Mouse (Mus musculus): ENCODE results near the gene Dctpp1.
A peak's percentile ranks its signal among the peaks of the same experiment; 100 is the strongest.
"Not testable (repeated sequence)": the region's sequence is repeated elsewhere in the genome, so short reads cannot be mapped to it uniquely, and the experiment has no call there.

The Dctpp1 gene

DNA sequence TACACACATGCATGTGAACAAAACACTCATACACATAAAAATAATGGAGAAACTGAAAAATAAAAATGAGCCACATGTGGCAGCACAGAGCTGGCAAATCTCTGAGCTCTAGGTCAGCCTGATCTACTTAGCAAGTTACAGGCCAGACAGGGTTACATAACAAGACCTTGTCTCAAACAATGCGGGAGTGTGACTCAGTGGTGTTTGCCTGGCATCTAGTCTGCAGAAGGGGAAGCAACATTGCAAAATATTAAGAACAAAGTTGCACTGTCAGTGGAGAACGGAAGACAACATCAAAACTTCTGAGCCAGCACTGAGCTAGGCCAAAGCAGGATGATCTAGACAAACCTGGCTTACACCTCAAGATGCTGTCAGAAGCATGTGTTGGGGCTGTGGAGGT, 9.7 kb upstream of the Dctpp1 start:
- DNase-seq (ENCODE audit: low spot score) = no peak

DNA sequence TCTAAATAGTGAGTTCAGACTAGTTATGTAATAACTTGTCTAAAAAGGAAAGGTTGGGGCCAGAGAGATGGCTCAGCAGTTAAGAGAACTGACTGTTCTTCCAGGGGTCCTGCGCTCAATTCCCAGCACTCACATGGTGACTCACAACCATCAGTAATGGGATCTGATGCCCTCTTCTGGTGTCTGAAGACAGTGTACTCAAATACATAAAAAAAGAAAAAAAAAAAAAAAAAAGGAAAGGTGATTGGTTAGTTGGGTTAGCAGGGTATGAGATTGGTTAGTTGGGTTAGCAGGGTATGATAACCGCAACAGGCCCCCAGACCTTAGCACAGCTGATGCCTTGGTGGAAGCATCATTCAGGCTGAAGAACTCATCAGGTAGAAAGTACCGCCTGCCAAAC, 3.0 kb upstream of the Dctpp1 start:
- no peak for DNase-seq (ENCODE audit: low spot score)

DNA sequence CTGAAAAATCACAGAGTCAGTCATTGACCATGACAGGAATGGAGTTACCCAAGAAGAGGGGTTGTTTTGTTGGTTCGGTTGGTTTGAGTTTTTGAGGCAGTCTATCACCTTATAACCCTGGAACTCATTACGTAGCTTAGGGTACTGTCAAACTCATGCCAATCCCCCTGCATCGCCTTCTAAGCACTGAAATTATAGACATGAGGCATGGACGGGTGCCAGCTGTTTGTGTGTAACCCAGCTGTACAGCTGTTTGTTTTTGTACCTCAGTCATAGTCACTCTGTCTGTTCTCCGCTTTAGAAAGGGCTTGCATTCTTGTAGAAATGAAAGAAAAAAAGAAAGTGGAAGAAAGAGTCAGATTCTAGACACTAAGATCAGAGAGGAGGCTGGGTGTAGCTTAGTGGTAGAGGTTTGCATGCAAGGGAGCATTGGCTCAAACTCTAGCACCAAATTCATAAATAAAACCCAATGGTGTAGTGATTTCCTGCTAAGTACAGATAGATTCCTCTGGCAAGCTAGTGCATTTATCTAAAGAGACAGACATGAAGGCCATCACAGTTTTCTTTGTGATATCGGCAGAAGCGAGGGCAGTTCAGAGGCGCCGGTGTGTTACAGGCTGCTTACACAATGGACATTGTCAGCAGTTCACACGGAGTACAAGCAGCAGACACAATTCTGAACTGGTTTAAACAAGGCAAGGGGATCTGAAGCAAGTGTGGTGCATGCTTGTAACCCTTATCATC, 1.9 kb upstream of the Dctpp1 start:
- DNase-seq (ENCODE audit: low spot score) = no peak

DNA sequence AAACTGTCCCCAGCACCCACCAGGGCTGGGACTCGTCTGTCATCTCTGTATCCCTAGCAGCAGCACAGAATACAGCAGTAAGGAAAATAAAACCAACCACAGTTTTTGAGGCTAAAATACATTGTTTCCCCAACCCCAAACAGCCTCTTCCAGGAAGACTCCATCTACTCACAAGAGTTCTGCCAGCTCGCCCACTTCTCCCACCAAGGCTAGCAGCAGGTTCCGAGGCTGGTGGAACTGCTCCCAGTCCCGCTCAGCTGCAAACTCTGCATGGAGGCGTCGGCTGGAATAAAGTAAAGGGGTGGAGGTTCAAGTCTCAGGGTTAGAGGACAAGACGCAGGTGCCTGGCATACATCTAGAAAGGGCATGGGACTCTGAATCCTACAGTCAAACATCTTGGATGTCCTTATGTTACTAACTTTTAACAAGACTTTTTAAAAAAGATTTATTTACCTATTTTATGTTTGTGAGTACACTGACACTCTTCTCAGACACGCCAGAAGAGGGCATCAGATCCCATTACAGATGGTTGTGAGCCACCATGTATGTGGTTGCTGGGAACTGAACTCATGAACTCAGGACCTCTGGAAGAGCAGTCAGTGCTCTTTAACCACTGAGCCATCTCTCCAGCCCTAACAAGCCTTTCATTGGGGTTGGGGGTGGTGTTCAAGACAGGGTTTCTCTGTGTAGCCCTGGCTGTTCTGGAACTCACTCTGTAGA, 1.2 kb downstream of the Dctpp1 start:
- no peak for DNase-seq (ENCODE audit: low spot score)

DNA sequence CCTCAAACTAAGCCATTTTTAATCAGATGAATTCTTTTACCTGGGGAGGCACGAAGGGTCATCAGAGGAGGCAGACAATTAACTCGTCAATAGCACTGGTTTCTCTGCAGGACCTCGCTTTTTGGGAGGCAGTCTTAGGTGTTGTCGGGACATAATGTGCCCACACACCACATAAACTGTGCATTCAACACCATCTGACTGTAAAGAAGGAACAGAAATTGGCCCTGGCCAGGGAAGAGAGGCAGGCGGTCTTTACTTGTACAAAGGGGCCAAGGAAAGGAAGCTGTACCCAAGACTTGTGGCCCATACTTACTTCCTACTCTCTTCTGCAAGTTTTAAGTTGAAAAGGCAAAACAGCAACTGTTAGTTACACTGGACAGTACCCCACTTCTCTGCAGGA, 4.0 kb downstream of the Dctpp1 start:
- DNase-seq (ENCODE audit: low spot score) = no peak

DNA sequence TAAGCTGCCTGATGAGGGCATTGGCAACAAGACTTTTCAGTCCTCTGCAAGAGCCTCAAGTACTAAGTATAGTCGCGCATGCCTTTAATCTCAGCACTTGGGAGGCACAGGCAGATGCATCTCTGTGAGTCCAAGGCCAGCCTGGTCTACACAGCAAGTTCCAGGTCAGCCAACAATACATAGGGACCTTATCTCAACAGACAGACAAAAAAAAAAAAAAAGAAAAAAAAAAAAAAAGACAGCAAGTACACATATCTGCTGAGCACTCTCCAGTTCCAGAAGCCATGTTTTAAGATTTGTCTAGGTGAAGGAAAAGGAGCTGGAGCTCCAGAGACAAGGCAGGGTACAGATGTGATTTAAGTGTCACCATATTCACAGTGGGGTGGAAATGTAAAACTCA, 4.5 kb downstream of the Dctpp1 start:
- no peak for DNase-seq (ENCODE audit: low spot score)

DNA sequence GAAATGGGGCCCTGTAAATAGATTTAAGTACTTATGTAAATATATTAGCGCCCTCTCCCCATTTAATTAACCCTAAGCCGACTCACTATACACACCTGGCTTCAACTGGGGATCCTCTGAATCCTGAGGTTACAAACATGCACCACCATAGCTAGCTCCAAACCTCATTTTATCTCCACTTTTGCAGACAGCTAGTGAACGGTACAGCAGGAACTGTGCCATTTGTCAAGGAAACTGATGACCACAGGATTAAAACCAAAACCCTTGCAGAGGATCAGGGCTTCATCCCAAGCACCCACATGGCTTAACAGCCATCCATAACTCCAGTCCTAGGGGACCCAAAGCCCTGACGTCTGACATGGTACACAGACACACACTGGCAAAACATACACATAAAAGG, 5.5 kb downstream of the Dctpp1 start:
- DNase-seq (ENCODE audit: low spot score) = no peak

DNA sequence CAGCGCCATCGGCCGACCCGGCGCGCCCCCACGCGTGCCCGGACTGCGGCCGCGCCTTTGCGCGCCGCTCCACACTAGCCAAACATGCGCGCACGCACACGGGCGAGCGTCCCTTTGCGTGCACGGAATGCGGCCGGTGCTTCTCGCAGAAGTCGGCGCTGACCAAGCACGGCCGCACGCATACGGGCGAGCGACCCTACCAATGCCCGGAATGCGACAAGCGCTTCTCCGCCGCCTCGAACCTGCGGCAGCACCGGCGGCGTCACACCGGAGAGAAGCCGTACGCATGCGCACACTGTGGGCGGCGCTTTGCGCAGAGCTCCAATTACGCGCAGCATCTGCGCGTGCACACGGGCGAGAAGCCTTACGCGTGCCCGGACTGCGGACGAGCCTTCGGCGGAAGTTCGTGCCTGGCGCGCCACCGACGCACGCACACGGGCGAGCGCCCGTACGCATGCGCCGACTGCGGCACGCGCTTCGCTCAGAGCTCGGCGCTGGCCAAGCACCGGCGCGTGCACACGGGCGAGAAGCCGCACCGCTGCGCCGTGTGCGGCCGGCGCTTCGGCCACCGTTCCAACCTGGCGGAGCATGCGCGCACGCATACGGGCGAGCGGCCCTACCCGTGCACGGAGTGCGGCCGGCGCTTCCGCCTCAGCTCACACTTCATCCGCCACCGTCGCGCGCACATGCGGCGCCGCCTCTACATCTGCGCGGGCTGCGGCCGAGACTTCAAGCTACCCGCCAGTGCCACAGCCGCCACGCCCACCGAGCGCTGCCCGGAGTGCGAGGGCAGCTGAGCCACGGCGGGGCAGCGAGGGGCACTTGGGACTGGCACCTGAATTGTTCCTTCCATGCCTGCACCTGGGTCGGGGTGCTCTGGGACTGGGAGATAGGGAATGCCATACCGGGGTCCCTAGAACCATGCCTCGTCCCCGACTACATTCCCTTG, 6.4 kb downstream of the Dctpp1 start:
- peak; percentile 53 for DNase-seq (ENCODE audit: low spot score)

DNA sequence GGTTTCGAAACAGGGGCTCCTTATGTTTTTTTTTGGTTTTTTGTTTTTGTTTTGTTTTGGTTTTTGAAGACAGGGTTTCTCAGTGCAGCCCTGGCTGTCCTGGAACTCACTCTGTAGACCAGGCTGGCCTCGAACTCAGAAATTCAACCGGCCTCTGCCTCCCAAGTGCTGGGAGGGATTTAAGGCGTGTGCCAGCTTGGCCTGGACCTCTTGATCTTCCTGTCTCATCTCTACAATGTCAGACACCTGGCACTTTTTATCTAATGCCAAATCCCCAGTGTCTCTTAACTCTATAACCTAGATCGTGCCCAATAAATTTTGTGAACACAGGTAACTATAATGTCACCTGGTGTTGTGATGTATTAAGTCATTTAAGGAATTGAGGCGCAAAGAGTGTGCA, 7.2 kb downstream of the Dctpp1 start:
- no peak for DNase-seq (ENCODE audit: low spot score)

DNA sequence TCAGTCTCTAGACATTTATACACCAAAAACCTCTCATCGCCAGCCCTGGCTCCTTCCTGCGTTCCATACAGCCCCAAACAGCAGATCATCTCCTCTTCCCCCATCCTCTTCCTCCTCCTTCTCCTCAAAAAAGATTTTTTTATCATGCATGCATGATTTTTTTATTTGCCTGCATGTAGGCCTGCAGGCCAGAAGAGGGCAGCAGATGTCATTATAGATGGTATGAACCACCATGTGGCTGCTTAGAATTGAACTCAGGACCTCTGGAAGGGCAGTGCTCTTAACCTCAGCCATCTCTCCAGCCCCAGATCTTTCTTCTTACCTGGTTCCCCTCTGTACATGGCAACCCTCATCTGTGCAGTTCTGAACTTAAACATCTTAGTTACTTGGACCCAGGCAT, 8.1 kb downstream of the Dctpp1 start:
- DNase-seq (ENCODE audit: low spot score) = no peak

DNA sequence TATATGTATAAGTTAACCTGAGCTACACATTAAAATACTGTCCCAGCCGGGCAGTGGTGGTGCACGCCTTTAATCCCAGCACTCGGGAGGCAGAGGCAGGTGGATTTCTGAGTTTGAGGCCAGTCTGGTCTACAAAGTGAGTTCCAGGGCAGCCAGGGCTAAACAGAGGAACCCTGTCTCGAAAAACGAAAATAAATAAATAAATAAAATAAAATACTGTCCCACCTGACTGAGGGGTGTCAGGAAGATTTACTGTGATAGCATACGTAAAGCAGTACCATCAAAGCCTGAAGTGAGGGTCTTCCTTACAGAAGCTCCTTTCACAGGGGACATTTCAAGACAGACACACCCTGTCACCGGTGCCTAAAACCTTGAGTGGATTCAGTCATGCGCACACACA, 10.0 kb downstream of the Dctpp1 start:
- not testable (repeated sequence) for DNase-seq (ENCODE audit: low spot score)

DNA sequence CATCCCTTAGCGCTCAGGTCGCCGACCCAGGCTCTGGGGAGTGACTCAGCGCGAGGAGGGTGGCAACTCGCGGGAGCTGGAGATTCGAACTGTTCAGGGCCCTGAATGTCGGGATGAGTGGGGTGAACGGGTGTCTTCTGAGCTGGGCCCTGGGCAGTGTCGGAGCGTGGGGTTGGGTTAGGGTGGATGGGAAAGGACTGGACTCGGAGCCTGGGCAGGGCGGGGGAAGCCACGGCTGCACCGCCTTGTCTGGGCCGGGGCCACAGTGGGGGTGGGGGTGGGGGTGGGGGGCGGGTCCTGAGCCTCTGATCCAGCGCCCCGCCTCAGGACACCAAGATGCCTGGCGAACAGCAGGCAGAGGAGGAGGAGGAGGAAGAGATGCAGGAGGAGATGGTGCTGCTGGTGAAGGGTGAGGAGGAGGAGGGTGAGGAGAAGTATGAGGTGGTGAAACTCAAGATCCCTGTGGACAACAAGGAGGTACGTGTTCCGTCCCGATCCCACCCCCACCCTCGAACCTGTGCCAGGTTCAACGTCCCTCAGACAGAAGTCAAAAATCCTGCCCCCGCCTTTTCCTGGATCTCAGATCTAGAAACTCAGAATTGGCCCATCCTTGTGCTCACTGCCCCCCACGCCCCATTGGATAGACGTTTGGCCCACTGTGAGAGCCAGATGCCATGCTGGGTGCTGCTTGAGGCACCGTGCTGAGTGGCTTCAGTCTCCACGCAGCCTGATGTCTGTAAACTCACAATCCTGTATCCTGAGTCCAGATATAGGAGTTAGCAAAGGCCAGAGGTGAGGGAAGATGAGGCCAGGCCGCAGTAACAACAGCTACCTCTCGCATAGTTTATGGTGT, 15.6 kb downstream of the Dctpp1 start:
- peak; percentile 70 for DNase-seq (ENCODE audit: low spot score)

DNA sequence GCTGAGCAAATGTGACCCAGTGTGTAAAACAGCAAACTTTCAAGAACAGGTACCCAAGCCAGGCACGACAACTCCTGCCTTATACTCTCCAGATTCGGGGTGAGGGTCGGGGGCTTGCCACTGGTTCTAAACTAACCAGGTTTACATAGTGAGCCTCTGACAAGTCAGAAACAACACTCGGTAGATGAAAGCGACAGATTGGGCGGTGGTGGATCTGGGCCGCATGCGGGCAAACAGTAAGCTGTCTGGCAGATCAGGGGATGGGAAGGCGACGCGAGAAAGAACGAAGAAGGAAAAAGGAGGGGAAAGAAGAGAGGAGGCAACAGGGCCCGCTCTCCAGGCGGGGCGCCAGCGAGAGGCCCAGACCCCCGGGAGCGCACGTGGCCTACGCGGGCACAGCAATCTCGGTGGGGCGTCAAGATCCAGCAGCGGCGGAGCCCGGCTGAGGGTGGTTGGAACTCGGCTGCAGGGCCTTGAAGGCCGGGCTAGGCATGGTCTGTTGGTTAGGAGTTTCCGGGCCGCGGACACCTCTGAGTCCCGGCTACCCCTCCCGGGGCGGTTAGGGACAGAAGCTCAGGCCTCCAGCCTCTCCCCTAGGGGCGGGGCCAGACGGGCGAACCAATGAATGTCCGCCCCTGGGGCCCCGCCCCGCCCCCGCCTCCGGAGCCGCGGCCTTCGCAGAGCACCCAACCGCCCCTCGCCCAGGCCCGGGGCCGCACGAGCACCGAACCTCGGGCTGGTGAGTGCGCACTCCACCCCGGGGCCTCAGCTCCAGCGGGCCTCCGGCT, 16.4 kb downstream of the Dctpp1 start, which contains the start of gene Zfp771:
Gene Zfp771 (plus strand): TSS at position 405 of the 788 bp plus-strand sequence.
- peak; percentile 96 for DNase-seq (ENCODE audit: low spot score)

DNA sequence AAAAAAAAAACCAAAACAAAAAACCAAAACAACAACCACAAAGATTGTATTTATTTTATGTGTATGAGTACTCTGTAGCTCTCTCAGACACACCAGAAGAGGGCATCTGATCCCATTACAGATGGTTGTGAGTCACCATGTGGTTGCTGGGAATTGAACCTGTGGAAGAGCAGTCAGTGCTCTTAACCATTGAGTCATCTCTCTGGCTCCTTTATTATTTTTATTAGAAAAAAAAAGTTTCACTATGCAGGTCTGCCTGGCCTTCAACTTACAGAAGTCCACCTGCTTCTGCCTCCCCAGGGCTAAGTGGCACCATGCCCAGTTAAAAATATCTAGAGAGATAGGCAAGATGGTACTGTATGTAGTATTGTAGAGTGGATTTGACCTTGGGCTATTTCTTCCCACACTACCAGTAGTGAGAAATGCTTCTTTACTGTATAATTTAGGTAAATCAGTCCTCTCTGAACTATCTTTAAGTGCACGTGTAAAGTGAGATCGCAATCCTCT, 17.1 kb downstream of the Dctpp1 start:
- peak; percentile 42 for DNase-seq (ENCODE audit: low spot score)

DNA sequence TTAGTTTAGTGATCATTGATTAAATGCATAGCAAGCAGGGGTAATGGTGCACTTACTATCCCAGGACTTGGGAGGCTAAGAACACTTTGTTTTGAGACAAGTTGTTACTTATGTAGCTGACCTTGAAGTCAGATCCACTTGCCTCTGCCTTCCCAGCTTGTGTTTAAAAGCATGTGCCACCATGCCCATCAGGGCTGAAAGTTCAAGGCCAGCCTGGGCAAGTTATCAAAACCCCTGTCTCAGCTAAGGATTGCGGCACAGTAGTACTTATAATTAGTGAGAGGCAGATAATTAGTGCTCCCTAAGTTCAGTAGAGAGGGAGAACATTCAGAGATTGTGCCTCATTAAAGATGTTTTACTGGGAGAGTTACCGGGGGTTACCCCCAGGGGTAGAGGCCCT, 25.7 kb downstream of the Dctpp1 start:
- no peak for DNase-seq (ENCODE audit: low spot score)

DNA sequence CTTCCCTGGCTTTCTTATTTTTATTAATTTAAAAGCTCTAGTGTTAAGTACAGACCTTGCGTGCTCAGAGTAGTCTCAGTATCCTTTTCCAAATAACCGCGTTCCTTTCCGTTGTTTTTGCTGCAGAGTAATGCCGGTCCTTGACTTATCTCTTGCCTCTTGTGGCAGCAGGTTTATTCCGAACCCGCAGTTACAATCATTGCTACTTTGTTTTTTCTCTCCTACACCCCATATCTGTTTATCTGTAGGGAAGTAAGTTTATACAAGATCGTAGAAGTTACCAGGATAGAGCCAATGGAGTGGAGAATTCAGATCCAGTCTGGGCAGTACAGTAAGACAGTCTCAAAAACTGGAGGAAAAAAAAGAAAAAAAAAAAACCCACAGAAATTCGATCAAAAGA, 26.7 kb downstream of the Dctpp1 start:
- no peak for DNase-seq (ENCODE audit: low spot score)

DNA sequence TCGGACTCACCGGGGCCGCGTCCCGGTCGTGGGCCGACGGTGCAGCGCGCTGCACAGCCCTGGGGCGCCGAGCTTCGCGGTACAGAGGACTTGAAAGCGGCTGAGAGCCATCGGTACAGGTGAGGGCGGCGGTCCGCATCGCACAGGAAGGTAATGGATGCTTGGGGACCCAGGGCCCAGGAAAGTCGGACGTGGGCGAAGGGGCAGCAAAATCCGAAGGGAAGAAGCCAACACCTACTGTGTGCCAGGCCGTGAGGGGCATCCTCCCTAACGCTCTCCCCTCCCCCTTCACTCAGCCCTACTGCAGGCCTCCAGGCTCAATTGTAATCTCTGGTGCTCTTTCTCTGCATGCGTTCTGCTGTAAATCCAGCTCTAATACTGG, 27.1 kb downstream of the Dctpp1 start:
- DNase-seq (ENCODE audit: low spot score) = peak; percentile 48

DNA sequence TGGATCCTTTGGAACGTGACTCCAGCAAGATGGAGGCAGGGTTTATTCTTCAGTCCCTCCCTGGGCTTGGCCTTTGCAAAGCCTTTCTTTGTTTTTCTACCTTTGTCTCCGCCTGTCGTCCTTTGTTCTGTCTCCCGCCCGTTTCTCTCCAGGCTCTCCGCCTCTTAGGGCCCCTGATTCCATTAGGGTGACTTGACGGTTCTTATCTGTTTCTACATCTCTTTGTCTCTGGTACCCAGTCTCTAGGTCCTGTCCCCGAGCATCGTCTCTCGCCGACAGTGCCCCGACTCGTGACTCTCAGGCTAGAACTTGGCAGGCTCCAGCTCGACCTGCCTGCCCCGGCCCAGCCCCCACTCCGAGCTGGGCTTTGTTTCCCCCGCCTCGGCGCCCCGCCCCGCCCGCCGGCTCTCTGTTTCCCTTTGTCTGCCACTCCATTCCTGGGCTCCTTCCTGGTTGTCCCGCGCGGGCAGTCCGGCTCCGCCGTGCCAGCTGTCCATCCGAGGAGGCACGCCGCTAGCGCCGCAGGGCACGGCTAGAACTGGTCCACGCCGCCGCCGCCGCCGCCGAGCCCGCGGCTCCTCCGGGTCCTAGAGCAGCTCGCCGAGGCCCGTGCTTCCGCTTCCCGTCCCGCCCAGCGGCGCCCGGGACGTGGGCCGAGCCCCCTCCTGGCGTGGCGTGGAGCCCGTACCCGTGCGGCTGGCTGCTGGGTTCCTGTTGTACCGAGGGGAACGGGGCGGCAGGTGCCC, 27.7 kb downstream of the Dctpp1 start, which contains the start of the genes Zfp553 and Sept1:
Gene Zfp553 (plus strand): TSS at position 440 of the 746 bp plus-strand sequence.
Gene Sept1 (minus strand): TSS at position 509 of the 746 bp plus-strand sequence.
- peak; percentile 88 for DNase-seq (ENCODE audit: low spot score)

DNA sequence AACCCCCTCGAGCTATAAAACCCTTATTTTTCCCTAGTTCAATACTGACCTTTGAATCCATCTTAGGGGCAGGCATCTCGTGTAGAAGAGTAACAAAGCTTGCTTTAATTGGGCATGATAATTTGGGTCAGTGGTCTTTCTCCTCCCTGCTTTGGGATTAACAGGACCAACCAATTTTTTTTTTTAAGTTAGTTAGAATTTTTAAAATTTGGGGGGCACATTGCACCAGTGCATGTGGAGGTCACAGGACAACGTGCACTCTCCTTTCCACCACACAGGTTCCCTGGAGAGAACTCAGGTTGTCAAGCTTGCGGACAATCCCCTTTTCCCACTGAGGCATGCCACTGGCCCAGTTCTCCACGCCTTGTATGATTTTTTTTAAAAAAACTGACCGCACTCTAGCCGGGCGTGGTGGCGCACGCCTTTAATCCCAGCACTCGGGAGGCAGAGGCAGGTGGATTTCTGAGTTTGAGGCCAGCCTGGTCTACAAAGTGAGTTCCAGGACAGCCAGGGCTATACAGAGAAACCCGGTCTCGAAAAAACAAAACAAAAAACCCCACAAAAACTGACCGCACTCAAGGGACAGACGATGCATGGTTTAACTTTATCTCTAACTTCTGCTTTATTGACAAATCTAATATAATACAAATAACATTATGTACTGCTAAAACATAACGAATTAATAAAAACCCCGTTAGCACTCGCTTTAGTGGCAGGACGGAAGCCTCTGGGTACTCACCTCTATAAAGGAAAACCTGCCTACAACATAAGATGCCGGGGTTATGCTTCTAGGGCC, 28.5 kb downstream of the Dctpp1 start:
- DNase-seq (ENCODE audit: low spot score) = peak; percentile 45
